Mouse (Mus musculus): ENCODE data around the gene Ssh1.

The Ssh1 gene

GRCm38 (mm10) chr5:113959039-113959438 lies 34.7 kb downstream of the Ssh1 start:
- ChIA-PET CTCF (interaction anchor here (0.6 to 1.8 kb wide), 12 partner anchors 10 to 859 kb away, joined by 3 to 7 read pairs (median 3); partner anchors contain the start of gene Tmem211 (in 1 of the 4)), POLR2A (interaction anchor here in 3 of 4 experiments (0.6 to 16.3 kb wide), 25 partner anchors 9 to 197 kb away, joined by 3 to 428 read pairs (median 4); partner anchors contain the start of genes Dao (in 1 of the 3) and Ssh1 (in 1 of the 3))

- POLR2A ChIA-PET: interaction anchor here in 3 of 4 experiments (0.5 to 2.2 kb wide), 30 partner anchors 8 to 210 kb away, joined by 3 to 12 read pairs (median 4); partner anchors contain the start of gene Ssh1 (in 1 of the 3)
Measured at GRCm38 (mm10) chr5:113956510-113956909, 37.2 kb downstream of the Ssh1 start.

GRCm38 (mm10) chr5:113955691-113956090 lies 38.0 kb downstream of the Ssh1 start:
- CTCF ChIA-PET: interaction anchor here (0.5 to 4.5 kb wide), 30 partner anchors 9 to 224 kb away, joined by 3 to 69 read pairs (median 4); no protein-coding TSS in a partner anchor
- POLR2A ChIA-PET: interaction anchor here in 3 of 4 experiments (0.5 to 2.3 kb wide), 31 partner anchors 9 to 370 kb away, joined by 3 to 19 read pairs (median 5); no protein-coding TSS in a partner anchor

More at GRCm38 (mm10) chr5:113956510-113956909, 37.2 kb downstream of the Ssh1 start:
- CTCF ChIA-PET: interaction anchor here (0.5 to 4.5 kb wide), 71 partner anchors 8 to 1291 kb away, joined by 3 to 69 read pairs (median 4); partner anchors contain the start of gene Foxn4 (in 1 of the 4)

GRCm38 (mm10) chr5:113955281-113955680 lies 38.4 kb downstream of the Ssh1 start:
- CTCF ChIA-PET: interaction anchor here (0.5 to 4.5 kb wide), 38 partner anchors 9 to 240 kb away, joined by 3 to 69 read pairs (median 4); partner anchors contain the start of genes Iscu (in 1 of the 4) and Sart3 (in 1 of the 4)
- POLR2A ChIA-PET: interaction anchor here in 3 of 4 experiments (0.5 to 2.3 kb wide), 33 partner anchors 8 to 370 kb away, joined by 3 to 19 read pairs (median 5); no protein-coding TSS in a partner anchor

- POLR2A ChIA-PET: interaction anchor here in 2 of 4 experiments (0.6 to 2.3 kb wide), 22 partner anchors 8 to 181 kb away, joined by 3 to 19 read pairs (median 4); partner anchors contain the start of gene Iscu (in 1 of the 2)
- CTCF ChIA-PET: interaction anchor here (0.5 to 4.5 kb wide), 34 partner anchors 10 to 1366 kb away, joined by 3 to 69 read pairs (median 4); partner anchors contain the start of genes Iscu (in 1 of the 4) and Sart3 (in 1 of the 4)
Measured at GRCm38 (mm10) chr5:113954421-113954820, 39.3 kb downstream of the Ssh1 start.

- ChIA-PET POLR2A (interaction anchor here in 2 of 4 experiments (0.7 to 4.8 kb wide), 18 partner anchors 9 to 118 kb away, joined by 3 to 31 read pairs (median 3); no protein-coding TSS in a partner anchor), CTCF (interaction anchor here in 3 of 4 experiments (0.6 to 2.8 kb wide), 11 partner anchors 10 to 108 kb away, joined by 3 to 17 read pairs (median 5); no protein-coding TSS in a partner anchor)
Measured at GRCm38 (mm10) chr5:113952519-113952918, 41.2 kb downstream of the Ssh1 start.

- POLR2A ChIA-PET: interaction anchor here in 2 of 4 experiments (0.7 to 4.8 kb wide), 16 partner anchors 9 to 137 kb away, joined by 3 to 31 read pairs (median 4); no protein-coding TSS in a partner anchor
Measured at GRCm38 (mm10) chr5:113951693-113952071, 42.0 kb downstream of the Ssh1 start.

GRCm38 (mm10) chr5:113950786-113951692 lies 42.7 kb downstream of the Ssh1 start:
- ChIA-PET CTCF (interaction anchor here (0.6 to 2.8 kb wide), 13 partner anchors 8 to 138 kb away, joined by 3 to 17 read pairs (median 3); no protein-coding TSS in a partner anchor), POLR2A (interaction anchor here in 2 of 4 experiments (0.6 to 4.8 kb wide), 23 partner anchors 9 to 197 kb away, joined by 3 to 31 read pairs (median 4); no protein-coding TSS in a partner anchor)

More at GRCm38 (mm10) chr5:113951693-113952071, 42.0 kb downstream of the Ssh1 start:
- CTCF ChIA-PET: interaction anchor here (0.6 to 2.8 kb wide), 10 partner anchors 9 to 579 kb away, joined by 3 to 17 read pairs (median 4); no protein-coding TSS in a partner anchor

GRCm38 (mm10) chr5:113950133-113950532 lies 43.6 kb downstream of the Ssh1 start:
- ChIA-PET CTCF (interaction anchor here (0.6 to 2.8 kb wide), 6 partner anchors 7 to 97 kb away, joined by 3 to 17 read pairs (median 4); no protein-coding TSS in a partner anchor), POLR2A (interaction anchor here in 2 of 4 experiments (0.6 to 4.8 kb wide), 17 partner anchors 8 to 198 kb away, joined by 3 to 31 read pairs (median 6); no protein-coding TSS in a partner anchor)

- POLR2A ChIA-PET: interaction anchor here in 3 of 4 experiments (0.6 to 2.4 kb wide), 16 partner anchors 8 to 361 kb away, joined by 3 to 7 read pairs (median 4); partner anchors contain the start of genes Coro1c (in 1 of the 3) and Iscu (in 1 of the 3)
- CTCF ChIA-PET: interaction anchor here (0.6 to 8.4 kb wide), 31 partner anchors 8 to 193 kb away, joined by 3 to 69 read pairs (median 3); partner anchors contain the start of gene Coro1c (in 2 of the 4)
Measured at GRCm38 (mm10) chr5:113947280-113947679, 46.4 kb downstream of the Ssh1 start.

- POLR2A ChIA-PET: interaction anchor here in 3 of 4 experiments (0.6 to 2.4 kb wide), 8 partner anchors 10 to 104 kb away, joined by 3 to 7 read pairs (median 4); no protein-coding TSS in a partner anchor
- CTCF ChIA-PET: interaction anchor here in 3 of 4 experiments (0.6 to 8.4 kb wide), 7 partner anchors 10 to 127 kb away, joined by 3 to 69 read pairs (median 6); no protein-coding TSS in a partner anchor
Measured at GRCm38 (mm10) chr5:113945126-113945525, 48.6 kb downstream of the Ssh1 start.

GRCm38 (mm10) chr5:113943328-113943727 lies 50.4 kb downstream of the Ssh1 start:
- ChIA-PET POLR2A (interaction anchor here (0.6 to 4.9 kb wide), 36 partner anchors 8 to 881 kb away, joined by 3 to 32 read pairs (median 5); partner anchors contain the start of genes Coro1c (in 2 of the 4), Alkbh2 (in 1 of the 4) and Iscu (in 1 of the 4)), CTCF (interaction anchor here (0.6 to 8.4 kb wide), 69 partner anchors 8 to 763 kb away, joined by 3 to 69 read pairs (median 4); partner anchors contain the start of genes Coro1c (in 1 of the 4), Ficd (in 1 of the 4), Ssh1 (in 1 of the 4) and Tmem211 (in 1 of the 4))

GRCm38 (mm10) chr5:113942580-113942979 lies 51.1 kb downstream of the Ssh1 start:
- ChIA-PET CTCF (interaction anchor here (0.5 to 8.4 kb wide), 83 partner anchors 9 to 843 kb away, joined by 3 to 69 read pairs (median 4); partner anchors contain the start of genes Coro1c (in 2 of the 4), Ficd (in 1 of the 4), Ssh1 (in 1 of the 4) and Tmem211 (in 1 of the 4)), POLR2A (interaction anchor here (0.6 to 4.9 kb wide), 46 partner anchors 9 to 882 kb away, joined by 3 to 32 read pairs (median 4); partner anchors contain the start of genes Coro1c (in 2 of the 4), Alkbh2 (in 1 of the 4) and Iscu (in 1 of the 4))

- ChIA-PET POLR2A (interaction anchor here (0.6 to 4.9 kb wide), 39 partner anchors 11 to 1619 kb away, joined by 3 to 32 read pairs (median 4); partner anchors contain the start of genes Coro1c (in 2 of the 4), Tmem119 (in 1 of the 4) and Ung (in 1 of the 4)), CTCF (interaction anchor here (0.6 to 4.2 kb wide), 23 partner anchors 8 to 939 kb away, joined by 3 to 19 read pairs (median 3); partner anchors contain the start of gene Coro1c (in 1 of the 4))
Measured at GRCm38 (mm10) chr5:113939263-113939900, 54.3 kb downstream of the Ssh1 start.

- ChIA-PET CTCF (interaction anchor here (0.5 to 4.2 kb wide), 14 partner anchors 10 to 109 kb away, joined by 3 to 19 read pairs (median 4); partner anchors contain the start of gene Coro1c (in 1 of the 4)), POLR2A (interaction anchor here (0.5 to 4.0 kb wide), 17 partner anchors 12 to 307 kb away, joined by 3 to 28 read pairs (median 4); partner anchors contain the start of gene Coro1c (in 1 of the 4))
Measured at GRCm38 (mm10) chr5:113937650-113938049, 56.0 kb downstream of the Ssh1 start.

GRCm38 (mm10) chr5:113933889-113934288 lies 59.8 kb downstream of the Ssh1 start:
- POLR2A ChIA-PET: interaction anchor here (0.6 to 1.8 kb wide), 15 partner anchors 12 to 116 kb away, joined by 3 to 5 read pairs (median 3); partner anchors contain the start of gene Coro1c (in 1 of the 4)
- CTCF ChIA-PET: interaction anchor here (0.6 to 4.0 kb wide), 10 partner anchors 9 to 1414 kb away, joined by 3 to 24 read pairs (median 5); no protein-coding TSS in a partner anchor
